Comparison of ENCODE assay signal across 31 mouse cellular contexts in the genomic region with DNA sequence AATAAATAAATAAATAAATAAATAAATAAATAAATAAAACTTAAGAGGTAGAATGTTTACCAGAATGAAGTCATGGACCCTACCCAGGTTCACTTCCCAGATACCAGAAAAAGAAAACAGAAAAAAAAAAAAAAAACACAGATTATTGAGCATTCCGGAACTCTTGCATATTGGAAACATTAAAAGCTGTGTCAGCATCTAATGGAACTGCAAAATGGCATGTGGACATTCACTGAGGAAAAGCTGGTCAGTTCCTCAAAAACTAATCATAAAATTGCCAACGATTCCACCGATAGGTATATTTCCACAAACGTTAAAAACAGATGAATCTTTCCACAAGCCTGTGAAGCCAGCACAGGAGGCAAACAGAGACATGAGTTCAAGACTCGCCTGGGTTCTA.
"Had no signal": no experiment of that assay in that cellular context is flagged by ENCODE, and none has a peak within 500 bp of the region (broad histone marks: within the 10 kb centered on the region; RNA-seq: fewer than 3 reads in every experiment).

No protein-coding gene starts in this region.

- H3K36me3 ChIP-seq: limb, embryonic 10.5 days; limb, embryonic 12.5 days; limb, embryonic 13.5 days; limb, embryonic 15.5 days; liver, embryonic 12.5 days; liver, embryonic 13.5 days; liver, embryonic 15.5 days; lung, embryonic 15.5 days; midbrain, embryonic 10.5 days; midbrain, embryonic 12.5 days; midbrain, embryonic 13.5 days; midbrain, embryonic 15.5 days had no signal

- ATAC-seq: liver, embryonic 12.5 days; liver, postnatal 0 days; lung, postnatal 0 days; midbrain, embryonic 13.5 days; midbrain, embryonic 15.5 days; midbrain, embryonic 16.5 days had no signal

- DNase-seq: left cerebral cortex, postnatal 4 days; liver; liver, embryonic 13.5 days; liver, postnatal 0 days; lung, adult 18-20 months; lung, adult 2 months; lung, embryonic 14.5 days; lung, postnatal 10 days; lung, postnatal 14 days; lung, postnatal 36 days; lung, postnatal 4 days; midbrain, embryonic 14.5 days had no signal

- H3K27ac ChIP-seq: limb, embryonic 10.5 days; limb, embryonic 12.5 days; limb, embryonic 13.5 days; limb, embryonic 15.5 days; liver, embryonic 12.5 days; liver, embryonic 13.5 days; liver, embryonic 14.5 days; liver, embryonic 15.5 days; lung, embryonic 15.5 days; macrophage; midbrain, embryonic 10.5 days; midbrain, embryonic 12.5 days; midbrain, embryonic 13.5 days; midbrain, embryonic 15.5 days had no signal

- H3K4me2 ChIP-seq: limb, embryonic 12.5 days; limb, embryonic 13.5 days; limb, embryonic 15.5 days; liver, embryonic 11.5 days; liver, embryonic 12.5 days; liver, embryonic 13.5 days; liver, embryonic 15.5 days; lung, embryonic 14.5 days; lung, embryonic 15.5 days; midbrain, embryonic 11.5 days; midbrain, embryonic 12.5 days; midbrain, embryonic 13.5 days; midbrain, embryonic 15.5 days had no signal

- H3K9ac ChIP-seq: limb, embryonic 12.5 days; limb, embryonic 13.5 days; limb, embryonic 15.5 days; liver, embryonic 12.5 days; liver, embryonic 13.5 days; liver, embryonic 14.5 days; liver, embryonic 15.5 days; liver, postnatal 0 days; lung, embryonic 14.5 days; lung, embryonic 15.5 days; midbrain, embryonic 12.5 days; midbrain, embryonic 13.5 days; midbrain, embryonic 15.5 days had no signal

- H3K4me3 ChIP-seq: limb, embryonic 10.5 days; limb, embryonic 12.5 days; limb, embryonic 13.5 days; limb, embryonic 15.5 days; liver, embryonic 12.5 days; liver, embryonic 13.5 days; liver, embryonic 15.5 days; lung, embryonic 15.5 days; megakaryocyte, embryonic 14.5 days; midbrain, embryonic 10.5 days; midbrain, embryonic 12.5 days; midbrain, embryonic 13.5 days; midbrain, embryonic 15.5 days; myocyte had no signal

- H3K9me3 ChIP-seq: limb, embryonic 10.5 days; limb, embryonic 12.5 days; limb, embryonic 13.5 days; limb, embryonic 15.5 days; liver, embryonic 12.5 days; liver, embryonic 13.5 days; liver, embryonic 15.5 days; lung, embryonic 15.5 days; megakaryocyte, embryonic 14.5 days; midbrain, embryonic 10.5 days; midbrain, embryonic 12.5 days; midbrain, embryonic 13.5 days; midbrain, embryonic 15.5 days had no signal

- H3K27me3 ChIP-seq: limb, embryonic 12.5 days; limb, embryonic 13.5 days; limb, embryonic 15.5 days; lung, embryonic 15.5 days; midbrain, embryonic 12.5 days; midbrain, embryonic 13.5 days; midbrain, embryonic 15.5 days had no signal
